Mouse (Mus musculus) stomach, embryonic 16.5 days (tissue): ENCODE measurements at regions not wholly inside any gene's neighbourhood (a gene's known extent, or its start where the extent isn't known, plus 50 kb on each side); places are given as distances from the start of the nearest gene placed in this dataset.

ENCODE experiments used
- ATAC-seq: fragments of 200-750 bp; cut with Nextera tagmentation; 2 replicates; pipeline ENCODE4 v1.8.0; 2017; ENCODE audit warnings: moderate number of reproducible peaks, moderate TSS enrichment; ENCODE audit not compliant: insufficient read depth, low FRiP score
- H3K27ac ChIP-seq: fragments of 300-500 bp; sonication (generic); 2 replicates; pipeline ENCODE4 v1.5.1; 2014; ENCODE audit warnings: low read length
- H3K27me3 ChIP-seq: fragments of 300-500 bp; sonication (generic); 2 replicates; pipeline ENCODE4 v1.6.1; 2014; ENCODE audit warnings: low read length, control low read depth, mixed read lengths; ENCODE audit not compliant: control insufficient read depth, insufficient read depth
- H3K36me3 ChIP-seq: fragments of 300-500 bp; sonication (generic); 2 replicates; pipeline ENCODE4 v1.6.1; 2014; ENCODE audit warnings: low read length; ENCODE audit not compliant: control insufficient read depth, insufficient read depth
- H3K4me1 ChIP-seq: fragments of 300-500 bp; sonication (generic); 2 replicates; pipeline ENCODE4 v1.6.1; 2014; ENCODE audit warnings: low read length, control low read depth, mixed read lengths; ENCODE audit not compliant: control insufficient read depth, insufficient read depth
- H3K4me2 ChIP-seq: fragments of 300-500 bp; sonication (generic); 2 replicates; pipeline ENCODE4 v1.6.1; 2014; ENCODE audit warnings: low read depth, low read length, mixed read lengths
- H3K4me3 ChIP-seq: fragments of 300-500 bp; sonication (generic); replicated peaks from 2 replicates; pipeline ENCODE4 v1.5.1; 2014; ENCODE audit warnings: mild to moderate bottlenecking, low read length
- H3K9ac ChIP-seq: fragments of 300-500 bp; sonication (generic); 2 replicates; pipeline ENCODE4 v1.6.1; 2014; ENCODE audit warnings: low read length
- H3K9me3 ChIP-seq: fragments of 300-500 bp; sonication (generic); replicated peaks from 2 replicates; pipeline ENCODE4 v1.6.1; 2016; ENCODE audit warnings: low read length, control low read depth; ENCODE audit not compliant: control insufficient read depth
- WGBS: fragments of 180-500 bp; shearing (Covaris S2); extraction: QIAGEN DNeasy Blood & Tissue Kit; methylation state at CpG from one replicate; pipeline ENCODE4 v1.1.7; 2014; 5-methylcytosine and 5-hydroxymethylcytosine counted together

- H3K4me3 ChIP-seq = no peak overlapping the region
- no peaks in the 10 kb centered on the region for H3K36me3 ChIP-seq
- H3K27ac ChIP-seq = no peak overlapping the region
- ATAC-seq = no peak
- 73% methylated on average over 3 of the region's 3 CpGs for WGBS
- H3K4me1 ChIP-seq = no peaks in the 10 kb centered on the region
- no peak overlapping the region for H3K4me2 ChIP-seq
- no peaks in the 10 kb centered on the region for H3K9me3 ChIP-seq
- H3K27me3 ChIP-seq = no peaks in the 10 kb centered on the region
- H3K9ac ChIP-seq = no peak overlapping the region
Observed at GRCm38 (mm10) chr15:55994680-55995079, 1482.7 kb downstream of the Slc22a22 start.

GRCm38 (mm10) chr15:55975843-55976242, 1501.6 kb downstream of the Slc22a22 start:
- Histone ChIP-seq H3K27ac (no peak overlapping the region), H3K9me3 (no peaks in the 10 kb centered on the region), H3K4me3 (no peak overlapping the region), H3K4me1 (no peaks in the 10 kb centered on the region), H3K36me3 (no peaks in the 10 kb centered on the region), H3K27me3 (no peaks in the 10 kb centered on the region), H3K4me2 (no peak overlapping the region), H3K9ac (no peak overlapping the region)
- no peak for ATAC-seq
- 72% methylated on average over 14 of the region's 14 CpGs for WGBS

GRCm38 (mm10) chr15:55966780-55967179, 1510.6 kb downstream of the Slc22a22 start:
- WGBS = 21% methylated on average over 2 of the region's 2 CpGs

GRCm38 (mm10) chr15:55965296-55965695, 1512.1 kb downstream of the Slc22a22 start:
- no peaks in the 10 kb centered on the region for H3K27me3 ChIP-seq
- no peak overlapping the region for H3K4me2 ChIP-seq
- H3K36me3 ChIP-seq = no peaks in the 10 kb centered on the region
- no peak for ATAC-seq
- H3K27ac ChIP-seq = no peak overlapping the region
- H3K9ac ChIP-seq = no peak overlapping the region
- H3K4me3 ChIP-seq = no peak overlapping the region
- no peaks in the 10 kb centered on the region for H3K9me3 ChIP-seq
- no peaks in the 10 kb centered on the region for H3K4me1 ChIP-seq
- WGBS = 68% methylated on average over 7 of the region's 7 CpGs

More at GRCm38 (mm10) chr15:55966780-55967179, 1510.6 kb downstream of the Slc22a22 start:
- H3K9ac ChIP-seq = no peak overlapping the region
- no peak overlapping the region for H3K27ac ChIP-seq
- no peaks in the 10 kb centered on the region for H3K4me1 ChIP-seq
- H3K4me2 ChIP-seq = no peak overlapping the region
- H3K36me3 ChIP-seq = no peaks in the 10 kb centered on the region
- no peaks in the 10 kb centered on the region for H3K9me3 ChIP-seq
- no peak for ATAC-seq
- no peak overlapping the region for H3K4me3 ChIP-seq
- H3K27me3 ChIP-seq = no peaks in the 10 kb centered on the region

GRCm38 (mm10) chr15:55962093-55962492, 1515.3 kb downstream of the Slc22a22 start:
- H3K4me1 ChIP-seq = no peaks in the 10 kb centered on the region
- no peak overlapping the region for H3K27ac ChIP-seq
- H3K4me3 ChIP-seq = no peak overlapping the region
- H3K9ac ChIP-seq = no peak overlapping the region
- H3K4me2 ChIP-seq = no peak overlapping the region
- 80% methylated on average over 3 of the region's 3 CpGs for WGBS
- H3K9me3 ChIP-seq = no peaks in the 10 kb centered on the region
- H3K27me3 ChIP-seq = no peaks in the 10 kb centered on the region
- H3K36me3 ChIP-seq = no peaks in the 10 kb centered on the region
- no peak for ATAC-seq
